Mouse (Mus musculus) activated CD4-positive, CD25-positive, alpha-beta regulatory T cell (primary cell): Measurements from ENCODE around the gene Olfr1160. TPM values are rescaled to one million over a fixed set of nuclear protein-coding genes. Genes with fewer than 3 reads are reported as not detected.

Experiments used
- polyA plus RNA-seq, 2 experiments: library from polyadenylated mRNA; unstranded; fragments of 100-300 nt; shearing (Covaris generic); gene quantifications; one replicate each; pipeline ENCODE4 v1.2.1; 2017

The Olfr1160 gene
- polyA plus RNA-seq = not detected

GRCm38 (mm10) chr2:88007515-88008318, at the start of gene Olfr1160:
Gene Olfr1160 (minus strand): TSS chr2:88008268.

GRCm38 (mm10) chr2:88051029-88051428, 43.0 kb upstream of the Olfr1160 start, which contains the start of gene Olfr1162:
Gene Olfr1162 (minus strand): TSS chr2:88051129.

GRCm38 (mm10) chr2:88037599-88037998, 29.5 kb upstream of the Olfr1160 start, which contains the start of gene Olfr73:
Gene Olfr73 (minus strand): TSS chr2:88037699.

GRCm38 (mm10) chr2:88022474-88022873, 14.4 kb upstream of the Olfr1160 start, which contains the start of gene Olfr1161:
Gene Olfr1161 (plus strand): TSS chr2:88022774.

GRCm38 (mm10) chr2:87989813-87990212, 18.3 kb downstream of the Olfr1160 start, which contains the start of gene Olfr1158:
Gene Olfr1158 (plus strand): TSS chr2:87990113.

GRCm38 (mm10) chr2:87974563-87974962, 33.5 kb downstream of the Olfr1160 start, which contains the start of gene Olfr74:
Gene Olfr74 (minus strand): TSS chr2:87974663.

GRCm38 (mm10) chr2:87968199-87968598, 39.9 kb downstream of the Olfr1160 start, which contains the start of gene Olfr1157:
Gene Olfr1157 (minus strand): TSS chr2:87968299.

GRCm38 (mm10) chr2:87953000-87953399, 55.1 kb downstream of the Olfr1160 start, which contains the start of gene Olfr1156:
Gene Olfr1156 (minus strand): TSS chr2:87953100.

Other genes starting within 250 kb of the Olfr1160 start
- gene Olfr152, start 228.8 kb downstream of the Olfr1160 start, polyA plus RNA-seq = not detected
- gene Olfr1143, start 207.7 kb downstream of the Olfr1160 start, polyA plus RNA-seq = not detected
- gene Olfr1145, start 198.4 kb downstream of the Olfr1160 start, polyA plus RNA-seq = not detected
- under 1 TPM; 0.27 to 0.42 TPM for gene Olfr1148, start 177.7 kb downstream of the Olfr1160 start, polyA plus RNA-seq
- not detected for gene Olfr1150-ps1, start 164.3 kb downstream of the Olfr1160 start, polyA plus RNA-seq
- gene Olfr1151, start 152.4 kb downstream of the Olfr1160 start, polyA plus RNA-seq = under 1 TPM in 1 of 2 experiments, not detected in 1; 0.45 TPM
- gene Olfr1152, start 141.8 kb downstream of the Olfr1160 start, polyA plus RNA-seq = under 1 TPM in 1 of 2 experiments, not detected in 1; 0.06 TPM
- under 1 TPM in 1 of 2 experiments, not detected in 1; 0.22 TPM for gene Olfr1153, start 113.3 kb downstream of the Olfr1160 start, polyA plus RNA-seq
- gene Olfr1154, start 103.1 kb downstream of the Olfr1160 start, polyA plus RNA-seq = under 1 TPM in 1 of 2 experiments, not detected in 1; 0.20 TPM
- gene Olfr1155, start 63.1 kb downstream of the Olfr1160 start, polyA plus RNA-seq = not detected
- gene Olfr1156, start 55.2 kb downstream of the Olfr1160 start, polyA plus RNA-seq = under 1 TPM; 0.06 to 0.07 TPM
- gene Olfr1157, start 40.0 kb downstream of the Olfr1160 start, polyA plus RNA-seq = under 1 TPM in 1 of 2 experiments, not detected in 1; 0.08 TPM
- gene Olfr74, start 33.6 kb downstream of the Olfr1160 start, polyA plus RNA-seq = not detected
- gene Olfr1158, start 18.2 kb downstream of the Olfr1160 start, polyA plus RNA-seq = not detected
- under 1 TPM in 1 of 2 experiments, not detected in 1; 0.41 TPM for gene Olfr1161, start 14.5 kb upstream of the Olfr1160 start, polyA plus RNA-seq
- gene Olfr73, start 29.4 kb upstream of the Olfr1160 start, polyA plus RNA-seq = under 1 TPM in 1 of 2 experiments, not detected in 1; 0.11 TPM
- gene Olfr1162, start 42.9 kb upstream of the Olfr1160 start, polyA plus RNA-seq = not detected
- not detected for gene Olfr1163, start 63.6 kb upstream of the Olfr1160 start, polyA plus RNA-seq
- gene Olfr1164, start 85.7 kb upstream of the Olfr1160 start, polyA plus RNA-seq = not detected
- not detected for gene Olfr1166, start 120.0 kb upstream of the Olfr1160 start, polyA plus RNA-seq
- gene Olfr1167, start 146.9 kb upstream of the Olfr1160 start, polyA plus RNA-seq = not detected
- gene Olfr1168, start 173.6 kb upstream of the Olfr1160 start, polyA plus RNA-seq = not detected
- not detected for gene Olfr1170, start 220.1 kb upstream of the Olfr1160 start, polyA plus RNA-seq